Mouse (Mus musculus): Measurements from ENCODE around the gene Cs.

The Cs gene

GRCm38 (mm10) chr10:128376455-128377211, 39.1 kb downstream of the Cs start, which contains the start of gene Ankrd52:
Gene Ankrd52, plus strand, starts transcription at chr10:128377115.
- DNase-seq, result peak; percentile 79

DNA sequence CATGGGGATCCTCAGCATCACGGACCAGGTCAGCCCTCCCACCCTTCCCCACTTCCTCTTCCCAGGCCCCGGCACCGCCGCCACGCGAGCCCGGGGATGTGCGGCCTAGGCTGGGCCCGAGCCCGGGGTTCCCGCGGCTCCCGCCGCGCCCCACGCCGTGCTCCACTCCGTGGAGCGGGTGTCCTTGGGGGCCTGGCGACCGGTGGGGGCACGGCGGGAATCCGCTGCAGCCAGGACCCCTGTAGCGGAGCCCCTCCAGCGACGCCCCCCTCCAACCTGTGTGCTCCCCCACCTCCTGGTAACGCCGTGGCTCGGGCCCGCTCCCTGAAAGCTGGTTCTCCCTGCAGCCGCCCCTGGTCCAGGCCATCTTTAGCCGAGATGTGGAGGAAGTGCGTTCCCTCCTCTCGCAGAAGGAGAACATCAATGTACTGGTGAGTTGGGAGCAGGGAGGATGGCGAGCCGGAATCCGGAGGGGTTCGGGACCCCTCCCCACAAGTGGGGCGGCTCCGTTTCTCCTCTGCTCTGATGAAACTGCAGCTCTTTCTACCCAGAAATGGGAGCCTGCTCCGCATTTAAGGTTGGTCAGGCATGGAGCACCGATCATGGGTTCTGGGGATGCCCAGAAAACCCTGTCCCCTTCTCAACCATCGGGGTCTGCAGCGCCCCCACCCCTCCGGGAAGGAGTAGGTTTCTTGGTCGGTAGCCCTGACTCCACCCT, 39.8 kb downstream of the Cs start:
- no peak for DNase-seq

DNA sequence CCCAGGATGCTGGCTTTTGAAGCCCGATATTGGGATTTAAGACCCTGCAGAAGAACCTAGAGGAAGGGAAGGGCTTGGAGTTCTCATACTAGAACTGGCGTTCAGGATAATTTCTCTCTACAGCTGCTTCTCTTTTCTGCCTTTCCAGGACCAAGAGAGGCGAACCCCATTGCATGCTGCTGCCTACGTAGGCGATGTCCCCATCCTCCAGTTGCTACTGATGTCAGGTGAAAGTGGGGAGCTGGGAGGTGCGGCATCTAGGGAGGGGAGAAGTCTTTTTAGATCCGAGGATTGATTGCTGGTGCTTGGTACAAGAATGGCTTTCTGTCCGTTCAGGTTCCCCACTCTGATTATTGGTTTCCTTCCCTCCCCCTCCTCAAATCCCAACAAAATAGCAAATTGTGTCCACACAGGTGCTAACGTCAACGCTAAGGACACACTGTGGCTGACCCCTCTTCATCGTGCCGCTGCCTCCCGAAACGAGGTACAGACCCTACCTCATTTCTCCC, 40.5 kb downstream of the Cs start:
- no peak for DNase-seq

- no peak for DNase-seq
Observed at GRCm38 (mm10) chr10:128378462-128378861, 40.9 kb downstream of the Cs start.

DNA sequence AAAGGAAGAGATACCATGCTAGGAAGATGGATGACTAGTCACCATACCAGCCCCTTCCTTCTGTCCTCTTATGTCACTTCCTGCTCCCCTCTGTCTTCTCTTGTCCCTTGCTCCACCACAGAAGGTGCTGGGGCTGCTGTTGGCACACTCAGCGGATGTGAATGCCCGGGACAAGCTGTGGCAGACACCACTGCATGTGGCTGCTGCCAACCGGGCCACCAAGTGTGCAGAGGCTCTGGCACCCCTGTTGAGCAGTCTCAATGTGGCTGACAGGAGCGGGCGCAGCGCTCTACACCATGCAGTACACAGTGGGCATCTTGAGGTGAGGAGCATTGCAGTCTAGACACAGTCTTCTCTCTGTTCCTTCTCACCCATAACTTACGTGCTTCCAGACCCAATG, 41.7 kb downstream of the Cs start:
- no peak for DNase-seq

DNA sequence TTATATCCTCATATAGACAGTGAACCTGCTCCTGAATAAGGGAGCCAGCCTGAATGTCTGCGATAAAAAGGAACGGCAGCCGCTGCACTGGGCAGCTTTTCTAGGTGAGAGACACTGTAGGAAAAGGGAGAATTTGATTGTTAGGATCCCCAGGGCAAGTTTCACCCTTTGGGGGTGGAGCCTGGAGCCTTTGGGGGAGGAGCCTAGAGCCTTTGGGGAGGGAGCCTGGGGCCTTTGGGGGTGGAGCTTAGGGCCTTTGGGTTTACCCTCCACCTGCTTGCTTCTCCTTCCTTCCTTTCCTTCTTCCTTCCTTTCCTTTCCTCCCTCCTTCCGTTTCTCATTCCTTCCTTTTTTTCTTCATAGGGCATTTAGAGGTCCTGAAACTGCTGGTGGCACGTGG, 43.0 kb downstream of the Cs start:
- no peak for DNase-seq

DNA sequence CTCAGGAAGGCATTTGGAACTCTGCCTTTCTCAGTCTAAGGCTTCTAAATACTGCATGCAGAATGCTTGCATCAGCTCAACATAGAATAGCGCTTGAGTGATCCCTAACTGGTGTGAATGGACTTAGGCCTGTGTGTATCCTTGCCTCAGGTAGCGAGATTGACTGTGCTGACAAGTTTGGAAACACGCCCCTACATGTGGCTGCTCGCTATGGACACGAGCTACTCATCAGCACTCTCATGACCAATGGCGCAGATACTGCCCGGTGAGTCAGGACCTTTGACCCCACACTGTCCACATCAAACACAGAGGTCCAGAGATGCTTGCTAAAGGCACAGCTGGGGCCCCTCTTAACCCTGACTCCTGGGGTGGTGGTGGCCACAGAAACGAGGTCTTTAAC, 44.9 kb downstream of the Cs start:
- DNase-seq, result no peak

DNA sequence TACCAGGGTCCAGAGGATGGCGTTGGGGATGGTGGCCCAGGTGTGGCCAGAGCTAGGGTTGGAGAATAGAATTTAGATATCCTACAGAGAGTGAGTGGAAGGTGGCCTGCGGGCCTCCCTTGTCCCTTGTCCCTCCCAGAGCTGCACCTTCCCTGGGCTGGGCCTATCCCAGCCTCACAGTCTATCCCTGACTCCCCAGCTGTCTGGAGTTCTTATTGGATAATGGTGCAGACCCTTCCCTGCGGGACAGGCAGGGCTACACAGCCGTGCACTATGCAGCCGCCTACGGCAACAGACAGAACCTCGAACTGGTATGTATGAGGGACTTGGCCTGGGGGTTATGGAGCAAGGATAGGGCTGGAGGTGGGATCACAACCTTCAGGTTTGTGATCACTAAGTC, 48.4 kb downstream of the Cs start:
- DNase-seq, result no peak

DNA sequence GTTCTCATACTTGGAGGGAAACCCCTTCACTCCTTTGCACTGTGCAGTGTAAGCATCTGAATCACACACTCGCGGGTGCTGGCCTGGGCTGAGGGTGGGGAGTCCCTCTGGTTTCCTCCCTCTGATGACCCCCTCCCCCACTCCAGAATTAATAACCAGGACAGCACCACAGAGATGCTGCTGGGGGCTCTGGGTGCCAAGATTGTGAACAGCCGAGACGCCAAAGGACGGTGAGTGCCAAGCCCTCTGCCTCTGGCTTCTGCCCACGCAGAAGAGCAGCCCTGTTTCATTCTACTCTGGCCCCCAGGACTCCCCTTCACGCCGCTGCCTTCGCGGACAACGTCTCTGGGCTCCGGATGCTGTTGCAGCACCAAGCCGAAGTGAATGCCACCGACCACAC, 51.4 kb downstream of the Cs start:
- DNase-seq, result no peak

GRCm38 (mm10) chr10:128389570-128389969, 52.0 kb downstream of the Cs start:
- DNase-seq, result no peak

DNA sequence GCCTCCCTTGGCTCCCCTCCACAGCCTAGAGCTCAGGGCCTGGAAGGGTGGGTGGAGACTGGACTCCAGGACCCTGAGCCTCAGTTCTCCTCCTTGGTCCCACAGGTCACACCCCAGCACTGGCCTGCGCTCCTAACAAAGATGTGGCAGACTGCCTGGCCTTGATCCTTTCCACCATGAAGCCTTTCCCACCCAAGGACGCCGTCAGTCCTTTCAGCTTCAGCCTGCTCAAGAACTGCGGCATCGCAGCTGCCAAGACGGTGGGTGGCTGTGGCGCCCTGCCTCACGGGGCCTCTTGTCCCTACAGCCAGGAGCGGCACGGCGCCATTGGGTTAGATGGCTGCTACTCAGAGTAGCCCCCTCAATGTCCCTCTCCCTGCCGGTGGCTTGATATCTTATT, 52.8 kb downstream of the Cs start:
- DNase-seq, result no peak

DNA sequence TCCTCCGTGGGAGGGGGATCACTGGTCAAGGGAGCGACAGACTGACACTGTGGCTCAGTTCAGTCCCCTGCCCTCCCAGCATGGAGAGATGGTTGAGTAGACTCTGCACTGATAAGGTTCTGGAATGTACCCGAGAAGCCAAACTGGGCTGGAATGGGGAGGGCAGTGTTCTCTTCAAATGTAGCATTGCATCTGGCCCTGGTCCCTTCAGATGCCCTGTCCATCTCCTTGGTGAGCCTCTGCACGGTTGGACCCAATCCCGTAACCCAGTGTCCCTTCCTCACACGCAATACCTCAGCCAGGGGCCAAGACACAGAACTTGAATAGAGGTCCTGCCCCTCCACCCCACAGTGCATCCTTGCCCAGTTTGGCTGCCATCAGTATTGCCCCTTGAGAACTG, 54.3 kb downstream of the Cs start:
- no peak for DNase-seq

GRCm38 (mm10) chr10:128396017-128396673, 58.6 kb downstream of the Cs start:
- no peak for DNase-seq

GRCm38 (mm10) chr10:128396716-128397264, 59.3 kb downstream of the Cs start:
- no peak for DNase-seq

GRCm38 (mm10) chr10:128397466-128397865, 59.9 kb downstream of the Cs start:
- peak; percentile 70 for DNase-seq

DNA sequence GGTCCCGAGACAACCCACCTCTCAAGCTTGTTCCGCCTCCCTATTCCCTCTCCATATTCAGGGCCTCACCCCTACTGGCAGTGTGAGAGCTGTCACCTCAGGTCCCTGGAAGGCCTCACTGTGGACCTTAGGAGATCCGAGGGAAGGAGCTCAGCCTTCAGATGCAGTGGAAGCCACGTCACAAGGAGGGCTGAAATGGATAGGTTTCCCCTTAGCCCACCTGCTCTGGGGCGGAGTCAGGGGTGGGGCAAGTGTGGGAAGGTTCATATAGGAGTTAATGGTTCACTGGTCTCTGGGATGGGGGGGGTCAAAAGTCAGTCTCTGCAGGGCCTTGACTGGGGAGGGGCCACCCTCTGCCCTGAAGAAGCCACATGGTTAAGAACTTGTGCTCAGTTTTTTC, 62.8 kb downstream of the Cs start:
- DNase-seq, result no peak

- no peak for DNase-seq
Observed at GRCm38 (mm10) chr10:128401056-128401455, 63.5 kb downstream of the Cs start, which contains the start of gene Slc39a5. Gene Slc39a5, minus strand, starts transcription at chr10:128401229.

GRCm38 (mm10) chr10:128401638-128402037, 64.1 kb downstream of the Cs start:
- no peak for DNase-seq

DNA sequence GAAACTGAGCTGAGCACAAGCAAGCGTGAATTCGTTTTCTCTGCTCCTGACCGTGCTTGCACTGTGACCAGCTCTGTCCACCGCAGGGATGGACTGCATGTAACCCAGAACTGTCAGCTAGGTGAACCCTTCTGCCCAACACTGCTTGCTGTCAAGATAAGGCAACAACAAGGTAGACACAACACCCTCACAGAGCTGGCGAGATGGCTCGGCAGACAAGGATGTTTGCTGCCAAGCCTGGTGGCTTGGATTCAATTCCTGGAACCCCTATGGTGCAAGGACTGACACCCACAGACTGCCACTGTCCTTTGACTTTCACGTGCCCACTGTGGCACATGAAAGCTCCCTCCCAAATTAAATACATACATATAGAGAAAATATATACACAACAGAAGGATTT, 66.4 kb downstream of the Cs start:
- peak; percentile 84 for DNase-seq

GRCm38 (mm10) chr10:128408591-128409535, 71.3 kb downstream of the Cs start:
- DNase-seq, result no peak

DNA sequence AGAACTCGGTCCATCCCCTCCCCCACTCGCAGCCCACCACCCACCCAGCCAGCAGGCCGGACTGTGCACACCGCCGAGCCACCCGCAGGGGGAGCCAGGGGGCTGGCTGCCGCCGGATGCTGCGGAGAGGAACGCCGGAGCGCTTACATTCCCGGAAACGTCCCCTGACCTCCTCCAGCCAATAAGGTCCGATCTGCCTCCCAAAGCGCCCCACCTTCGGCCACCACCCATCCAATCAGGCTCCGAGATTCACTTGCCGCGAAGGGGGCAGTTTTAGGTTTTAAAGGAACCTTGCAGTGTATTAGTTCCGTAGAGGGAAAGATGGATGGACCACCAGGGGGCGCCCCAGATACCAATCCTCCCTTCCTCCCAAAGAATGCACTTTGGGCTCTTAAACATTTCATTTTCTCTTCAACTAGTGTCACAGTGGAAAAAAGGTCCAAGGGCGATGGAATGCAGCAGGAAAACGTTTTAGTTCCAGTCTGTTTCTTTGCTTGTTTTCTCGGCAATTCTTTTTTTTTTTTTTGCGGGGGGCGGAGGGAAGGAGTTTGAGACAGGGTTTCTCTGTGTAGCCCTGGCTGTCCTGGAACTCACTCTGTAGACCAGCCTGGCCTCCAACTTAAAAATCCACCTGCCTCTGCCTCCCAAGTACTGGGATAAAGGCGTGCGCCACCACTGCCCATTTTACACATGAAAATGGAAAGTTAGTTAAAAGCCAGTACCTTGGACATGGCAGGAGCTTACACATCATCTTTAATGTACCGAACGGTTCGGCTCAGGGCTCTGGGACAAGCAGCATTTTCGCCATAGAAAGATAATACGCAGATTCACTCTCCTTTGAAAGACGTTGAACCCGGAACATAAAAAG, 72.4 kb downstream of the Cs start:
- DNase-seq, result peak; percentile 99
